Mouse (Mus musculus) ES-E14 (cell line): ENCODE data around the gene Dpf3.

Source experiments
- CHD2 ChIP-seq: IDR thresholded peaks from 2 replicates; pipeline ENCODE4 v1.6.1; 2014; ENCODE audit warnings: mild to moderate bottlenecking, low read depth, low read length, inconsistent platforms
- HCFC1 ChIP-seq: IDR thresholded peaks from 2 replicates; pipeline ENCODE4 v1.6.1; 2012; ENCODE audit warnings: low read length, inconsistent platforms, borderline replicate concordance; ENCODE audit not compliant: insufficient read depth
- ZNF384 ChIP-seq: IDR thresholded peaks from 2 replicates; pipeline ENCODE4 v1.6.1; 2012; ENCODE audit warnings: low read depth, low read length, inconsistent platforms

DNA sequence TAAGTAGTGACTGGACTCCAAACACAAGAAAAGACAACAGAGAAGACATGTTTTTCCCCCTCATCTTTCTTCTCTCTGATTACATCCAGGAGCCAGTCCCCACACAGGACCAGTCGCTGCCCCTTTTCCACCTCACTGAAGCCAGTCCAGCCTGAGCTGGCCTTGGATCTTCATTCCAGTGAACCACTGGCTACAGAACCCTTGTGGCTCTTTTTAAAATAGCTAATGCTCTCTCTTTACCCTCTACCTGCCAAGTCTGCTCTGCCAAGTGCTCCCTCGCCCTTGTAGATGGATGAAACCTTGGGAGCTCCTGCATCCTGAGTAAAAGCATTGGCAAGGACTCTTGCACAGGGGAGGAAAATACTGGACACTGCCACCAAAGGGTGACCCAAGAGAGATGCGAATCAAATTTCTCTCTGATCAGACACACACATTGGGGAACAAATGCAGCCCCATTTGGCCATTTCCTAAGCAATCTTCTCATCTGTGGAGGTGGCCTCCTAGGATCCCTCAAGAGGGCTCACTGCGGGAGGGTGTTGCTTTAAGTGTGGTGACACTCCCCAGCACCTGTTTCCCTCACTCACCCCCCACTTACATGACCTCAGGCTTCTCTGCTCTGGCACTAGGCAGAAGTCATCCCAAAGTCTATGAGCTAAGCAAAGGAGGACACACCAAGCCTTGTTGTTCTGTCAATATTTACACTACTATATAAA lies 7.9 kb upstream of the Dpf3 start:
- TF ChIP-seq HCFC1 (no peak), ZNF384 (no peak), CHD2 (no peak)
